Mouse (Mus musculus) hindbrain, embryonic 11.5 days (tissue): ENCODE data around the gene Cpsf4l. TPM values are rescaled to one million over a fixed set of nuclear protein-coding genes. Genes with fewer than 3 reads are reported as not detected.

Experiments used
- ATAC-seq: fragments of 200-750 bp; cut with Nextera tagmentation; 2 replicates; pipeline ENCODE4 v1.8.0; 2017; ENCODE audit warnings: mild to moderate bottlenecking, moderate TSS enrichment, moderate library complexity; ENCODE audit not compliant: low FRiP score
- DNase-seq: peaks from one replicate; pipeline ENCODE4 v3.0.0-alpha.2; 2015; ENCODE audit warnings: low spot score
- H3K27ac ChIP-seq: fragments of 300-500 bp; sonication (generic); 2 replicates; pipeline ENCODE4 v1.5.1; 2014; ENCODE audit warnings: mild to moderate bottlenecking, low read depth, low read length
- H3K27me3 ChIP-seq: fragments of 300-500 bp; sonication (generic); 2 replicates; pipeline ENCODE4 v1.6.1; 2014; ENCODE audit warnings: mild to moderate bottlenecking, low read length, moderate library complexity, mixed read lengths; ENCODE audit not compliant: control insufficient read depth, insufficient read depth
- H3K36me3 ChIP-seq: fragments of 300-500 bp; sonication (generic); 2 replicates; pipeline ENCODE4 v1.6.1; 2014; ENCODE audit warnings: mild to moderate bottlenecking, low read length, moderate library complexity, mixed read lengths; ENCODE audit not compliant: control insufficient read depth, insufficient read depth
- H3K4me1 ChIP-seq: fragments of 300-500 bp; sonication (generic); replicated peaks from 2 replicates; pipeline ENCODE4 v1.6.1; 2014; ENCODE audit warnings: low read length, mixed read lengths; ENCODE audit not compliant: control insufficient read depth, insufficient read depth
- H3K4me2 ChIP-seq: fragments of 300-500 bp; sonication (generic); replicated peaks from 2 replicates; pipeline ENCODE4 v1.6.1; 2014; ENCODE audit warnings: mild to moderate bottlenecking, low read depth, low read length
- H3K4me3 ChIP-seq: fragments of 300-500 bp; sonication (generic); 2 replicates; pipeline ENCODE4 v1.5.1; 2014; ENCODE audit warnings: low read depth, low read length
- H3K9ac ChIP-seq: fragments of 300-500 bp; sonication (generic); 2 replicates; pipeline ENCODE4 v1.6.1; 2014; ENCODE audit warnings: low read depth, low read length
- H3K9me3 ChIP-seq: fragments of 300-500 bp; sonication (generic); 2 replicates; pipeline ENCODE4 v1.6.1; 2016; ENCODE audit warnings: low read length; ENCODE audit not compliant: control insufficient read depth
- WGBS: fragments of 180-500 bp; shearing (Covaris S2); extraction: QIAGEN DNeasy Blood & Tissue Kit; methylation state at CpG from one replicate; pipeline ENCODE4 v1.1.7; 2014; 5-methylcytosine and 5-hydroxymethylcytosine counted together
- polyA plus RNA-seq: library from polyadenylated mRNA; unstranded; fragments of >200 nt; fragmentation: Nextera tagmentation; extraction: Ambion mirVana; gene quantifications from 2 replicates; pipeline ENCODE4 v1.2.1, GENCODE M21; 2014

The Cpsf4l gene
- polyA plus RNA-seq, 1 experiment from 2014 or later = 0.80 TPM

GRCm38 (mm10) chr11:113715078-113715674 lies 5.4 kb upstream of the Cpsf4l start:
- H3K9me3 ChIP-seq = no peaks in the 10 kb centered on the region
- ATAC-seq (no peak), DNase-seq (no peak)
- H3K4me1 ChIP-seq = peaks cover 10% of the 10 kb centered on the region
- H3K27me3 ChIP-seq = no peaks in the 10 kb centered on the region
- no peak overlapping the region for H3K9ac ChIP-seq
- no peak overlapping the region for H3K4me2 ChIP-seq
- H3K36me3 ChIP-seq = no peaks in the 10 kb centered on the region
- no peak overlapping the region for H3K4me3 ChIP-seq
- H3K27ac ChIP-seq = no peak overlapping the region
- WGBS = 63% methylated on average over 7 of the region's 7 CpGs

- ATAC-seq (no peak), DNase-seq (no peak)
- H3K4me1 ChIP-seq = peaks cover 18% of the 10 kb centered on the region
- H3K27me3 ChIP-seq = peaks cover 5% of the 10 kb centered on the region
- no peak overlapping the region for H3K9ac ChIP-seq
- no peaks in the 10 kb centered on the region for H3K36me3 ChIP-seq
- H3K4me2 ChIP-seq = no peak overlapping the region
- no peak overlapping the region for H3K4me3 ChIP-seq
- no peak overlapping the region for H3K27ac ChIP-seq
- no peaks in the 10 kb centered on the region for H3K9me3 ChIP-seq
- WGBS = 37% methylated on average over 1 of the region's 1 CpGs
Measured at GRCm38 (mm10) chr11:113711061-113711460, 1.2 kb upstream of the Cpsf4l start.

GRCm38 (mm10) chr11:113710257-113710777 lies 500 bp upstream of the Cpsf4l start:
- Histone ChIP-seq H3K4me3 (no peak overlapping the region), H3K4me2 (0 out of 2 replicates have a peak overlapping the region, but pooled peaks have one; percentile 1), H3K4me1 (peaks cover 18% of the 10 kb centered on the region), H3K36me3 (no peaks in the 10 kb centered on the region), H3K27ac (peak overlapping the region; percentile 30), H3K9ac (peak overlapping the region; percentile 25; the same call in 1 of the 2 replicates), H3K27me3 (peaks cover 5% of the 10 kb centered on the region), H3K9me3 (no peaks in the 10 kb centered on the region)
- DNase-seq (peak; percentile 72), ATAC-seq (peak; percentile 58)
- under 1% methylated on average over 10 of the region's 10 CpGs for WGBS

DNA sequence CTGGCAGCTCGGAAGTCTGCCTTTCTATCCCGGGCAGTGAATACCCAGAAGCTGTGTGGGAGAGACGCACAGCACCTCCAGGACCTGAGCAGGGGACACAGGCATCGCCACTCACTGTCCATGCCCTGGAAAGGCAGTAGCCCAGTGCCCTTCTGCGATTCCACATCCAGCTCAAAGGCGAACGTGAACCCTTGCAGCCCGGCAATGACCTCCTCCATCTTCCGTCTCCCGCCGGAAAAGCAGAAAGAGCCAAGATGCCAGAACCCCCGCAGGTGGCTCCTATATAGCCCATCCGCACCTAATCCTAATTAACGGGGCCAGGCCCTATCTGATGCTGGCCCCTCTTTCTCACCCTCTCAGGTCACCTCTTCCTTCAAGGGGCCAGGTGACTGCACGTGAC lies 545 bp downstream of the Cpsf4l start:
- H3K36me3 ChIP-seq = no peaks in the 10 kb centered on the region
- WGBS = 10% methylated on average over 15 of the region's 15 CpGs
- peaks cover 18% of the 10 kb centered on the region for H3K4me1 ChIP-seq
- peaks cover 5% of the 10 kb centered on the region for H3K27me3 ChIP-seq
- H3K9ac ChIP-seq = no peak overlapping the region
- H3K4me2 ChIP-seq = 0 out of 2 replicates have a peak overlapping the region, but pooled peaks have one; percentile 18
- H3K4me3 ChIP-seq = no peak overlapping the region
- ATAC-seq = 0 out of 2 replicates have a peak, but pooled peaks have one; percentile 19
- no peak for DNase-seq
- H3K9me3 ChIP-seq = no peaks in the 10 kb centered on the region
- H3K27ac ChIP-seq = no peak overlapping the region

- Histone ChIP-seq H3K27me3 (peaks cover 5% of the 10 kb centered on the region), H3K4me2 (no peak overlapping the region)
Measured at GRCm38 (mm10) chr11:113708629-113709213, 1.1 kb downstream of the Cpsf4l start.

DNA sequence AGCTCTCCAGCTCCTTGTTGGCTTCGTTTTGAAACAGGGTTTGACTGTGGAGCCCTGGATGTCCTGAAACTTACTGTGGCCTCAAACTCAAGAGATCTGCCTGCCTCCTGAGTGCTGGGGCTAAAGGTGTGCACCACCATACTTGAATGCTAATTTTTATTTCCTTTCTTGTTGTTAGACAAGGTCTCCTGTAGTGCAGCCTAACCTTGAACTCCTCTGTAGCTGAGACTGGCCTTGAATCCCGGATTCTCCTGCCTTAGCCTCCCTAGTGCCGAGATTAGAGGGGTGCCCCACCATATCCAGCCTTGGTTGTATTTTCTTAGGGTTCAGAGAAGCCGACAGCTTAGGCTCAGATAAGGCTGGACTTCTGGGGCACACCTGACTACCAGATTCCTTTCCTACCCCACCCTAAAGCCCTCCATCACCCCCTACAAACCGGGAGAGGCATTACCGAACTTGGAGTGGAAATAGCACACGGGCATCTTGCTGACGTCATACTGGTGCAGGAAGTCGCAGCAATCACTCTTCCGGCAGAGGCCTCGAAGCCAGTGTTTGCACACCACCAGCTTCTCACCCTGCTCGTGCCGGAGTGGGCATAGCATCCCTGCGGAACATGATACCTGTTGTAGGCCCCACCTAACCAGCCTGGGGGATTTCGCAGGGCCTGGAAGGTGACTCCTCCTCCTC lies 3.7 kb downstream of the Cpsf4l start:
- Histone ChIP-seq H3K27me3 (peaks cover 5% of the 10 kb centered on the region), H3K27ac (no peak overlapping the region), H3K9ac (no peak overlapping the region), H3K4me2 (no peak overlapping the region), H3K36me3 (no peaks in the 10 kb centered on the region), H3K4me3 (no peak overlapping the region), H3K9me3 (no peaks in the 10 kb centered on the region), H3K4me1 (peaks cover 18% of the 10 kb centered on the region)
- no peak for ATAC-seq
- no peak for DNase-seq
- 89% methylated on average over 15 of the region's 15 CpGs for WGBS

More at GRCm38 (mm10) chr11:113708629-113709213, 1.1 kb downstream of the Cpsf4l start:
- H3K9me3 ChIP-seq = no peaks in the 10 kb centered on the region
- H3K9ac ChIP-seq = no peak overlapping the region
- no peak overlapping the region for H3K27ac ChIP-seq
- DNase-seq (no peak), ATAC-seq (no peak)
- peaks cover 18% of the 10 kb centered on the region for H3K4me1 ChIP-seq
- H3K36me3 ChIP-seq = no peaks in the 10 kb centered on the region
- WGBS = 45% methylated on average over 19 of the region's 19 CpGs
- no peak overlapping the region for H3K4me3 ChIP-seq

DNA sequence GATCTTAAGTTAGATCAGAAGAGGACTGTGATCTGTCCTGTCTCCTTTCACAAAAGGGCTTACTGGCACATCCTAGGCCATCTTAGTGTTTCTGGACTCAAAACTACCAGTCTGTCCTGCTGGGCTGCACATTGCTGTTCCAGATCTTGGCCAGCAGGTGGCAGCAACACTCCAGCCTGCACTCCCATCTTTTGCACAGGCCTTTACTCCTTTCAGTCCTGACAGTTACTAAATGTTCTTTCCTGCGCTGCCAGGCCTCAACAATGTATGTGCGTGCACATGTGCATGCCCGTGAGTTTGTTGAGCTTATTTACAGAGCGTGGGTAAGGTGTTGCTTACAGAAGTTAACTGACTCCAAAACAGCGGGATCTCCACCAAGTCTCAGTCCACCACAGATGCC lies 6.1 kb downstream of the Cpsf4l start:
- peak; percentile 85 for DNase-seq
- Histone ChIP-seq H3K27ac (no peak overlapping the region), H3K36me3 (no peaks in the 10 kb centered on the region), H3K4me3 (no peak overlapping the region), H3K4me1 (no peaks in the 10 kb centered on the region), H3K9me3 (no peaks in the 10 kb centered on the region), H3K4me2 (no peak overlapping the region), H3K9ac (no peak overlapping the region), H3K27me3 (peaks cover 1% of the 10 kb centered on the region)
- ATAC-seq = peak; percentile 70
- WGBS = 41% methylated on average over 5 of the region's 5 CpGs

DNA sequence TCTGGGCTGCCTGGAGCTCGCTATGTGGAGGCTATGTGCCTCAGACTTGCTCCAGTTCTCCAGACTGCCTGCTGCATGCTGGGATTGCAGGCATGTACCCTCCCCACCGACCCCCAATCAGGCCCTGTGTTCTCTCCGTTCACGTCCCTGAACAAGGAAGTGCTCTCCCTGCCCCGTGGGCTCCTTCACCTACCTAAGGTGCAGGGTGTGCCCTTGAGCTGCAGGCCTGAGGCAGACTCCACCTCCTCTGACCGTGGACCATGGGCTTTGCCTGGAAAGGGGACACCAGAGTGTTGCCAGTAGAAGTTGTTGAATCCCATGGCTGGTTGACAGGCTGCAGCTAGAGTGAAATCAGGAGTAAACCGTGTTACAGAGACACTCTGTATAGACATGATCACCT lies 10.2 kb downstream of the Cpsf4l start:
- 88% methylated on average over 7 of the region's 7 CpGs for WGBS
- Histone ChIP-seq H3K9ac (no peak overlapping the region), H3K4me1 (no peaks in the 10 kb centered on the region), H3K4me3 (no peak overlapping the region), H3K4me2 (no peak overlapping the region), H3K27me3 (no peaks in the 10 kb centered on the region), H3K9me3 (no peaks in the 10 kb centered on the region), H3K27ac (no peak overlapping the region), H3K36me3 (peaks cover 8% of the 10 kb centered on the region)
- no peak for ATAC-seq
- no peak for DNase-seq
